Mouse (Mus musculus): ENCODE data around the gene Brca2. TPM values are rescaled to one million over a fixed set of nuclear protein-coding genes. Genes with fewer than 3 reads are reported as not detected.

The Brca2 gene
- polyA plus RNA-seq, 1 experiment from 2014 or later: 21.3 TPM

DNA sequence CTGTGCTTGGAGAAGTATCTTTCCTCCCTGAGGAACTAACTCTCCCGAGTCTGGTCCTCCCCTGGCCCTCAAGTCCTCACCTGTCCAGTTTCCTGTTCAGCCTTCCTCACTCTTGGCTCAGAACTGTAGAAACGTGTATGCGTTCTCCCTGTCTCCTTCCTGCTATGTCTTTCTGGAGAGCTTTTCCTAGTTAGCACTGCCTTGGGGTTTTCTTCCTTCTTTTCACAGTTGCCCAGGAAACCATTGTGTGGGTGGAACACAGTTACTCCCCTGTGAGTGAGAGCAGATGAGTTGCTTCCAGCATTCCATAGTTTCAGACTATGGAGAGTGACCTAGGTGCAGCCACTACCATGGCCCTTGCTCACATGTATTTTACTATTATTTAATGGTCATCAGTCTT is 43.8 kb downstream of the Brca2 start:
- no peak overlapping the region for H3K27ac ChIP-seq
- H3K36me3 ChIP-seq: peaks cover 89% of the 10 kb centered on the region
- no peaks in the 10 kb centered on the region for H3K27me3 ChIP-seq
- ATAC-seq (ENCODE audit: low read depth) (no peak), DNase-seq (no peak)
- no peak overlapping the region for H3K4me3 ChIP-seq (replicated peaks)
- WGBS (ENCODE audit: insufficient replicate concordance): 69% methylated on average over 3 of the region's 3 CpGs
- no peak overlapping the region for H3K9ac ChIP-seq
- no peaks in the 10 kb centered on the region for H3K9me3 ChIP-seq (replicated peaks)
- no peak overlapping the region for H3K4me2 ChIP-seq
- peaks cover 6% of the 10 kb centered on the region for H3K4me1 ChIP-seq (replicated peaks)

- no peak overlapping the region for H3K4me3 ChIP-seq (replicated peaks)
- no peak overlapping the region for H3K27ac ChIP-seq
- DNase-seq: no peak
- H3K27me3 ChIP-seq: no peaks in the 10 kb centered on the region
- 88% methylated on average over 5 of the region's 5 CpGs for WGBS (ENCODE audit: insufficient replicate concordance)
- H3K4me2 ChIP-seq: no peak overlapping the region
- H3K9ac ChIP-seq: no peak overlapping the region
- no peaks in the 10 kb centered on the region for H3K4me1 ChIP-seq (replicated peaks)
- H3K9me3 ChIP-seq (replicated peaks): no peaks in the 10 kb centered on the region
- H3K36me3 ChIP-seq: peaks cover 87% of the 10 kb centered on the region
- ATAC-seq (ENCODE audit: low read depth): no peak
Measured at GRCm38 (mm10) chr5:150566971-150567370, 44.5 kb downstream of the Brca2 start.

DNA sequence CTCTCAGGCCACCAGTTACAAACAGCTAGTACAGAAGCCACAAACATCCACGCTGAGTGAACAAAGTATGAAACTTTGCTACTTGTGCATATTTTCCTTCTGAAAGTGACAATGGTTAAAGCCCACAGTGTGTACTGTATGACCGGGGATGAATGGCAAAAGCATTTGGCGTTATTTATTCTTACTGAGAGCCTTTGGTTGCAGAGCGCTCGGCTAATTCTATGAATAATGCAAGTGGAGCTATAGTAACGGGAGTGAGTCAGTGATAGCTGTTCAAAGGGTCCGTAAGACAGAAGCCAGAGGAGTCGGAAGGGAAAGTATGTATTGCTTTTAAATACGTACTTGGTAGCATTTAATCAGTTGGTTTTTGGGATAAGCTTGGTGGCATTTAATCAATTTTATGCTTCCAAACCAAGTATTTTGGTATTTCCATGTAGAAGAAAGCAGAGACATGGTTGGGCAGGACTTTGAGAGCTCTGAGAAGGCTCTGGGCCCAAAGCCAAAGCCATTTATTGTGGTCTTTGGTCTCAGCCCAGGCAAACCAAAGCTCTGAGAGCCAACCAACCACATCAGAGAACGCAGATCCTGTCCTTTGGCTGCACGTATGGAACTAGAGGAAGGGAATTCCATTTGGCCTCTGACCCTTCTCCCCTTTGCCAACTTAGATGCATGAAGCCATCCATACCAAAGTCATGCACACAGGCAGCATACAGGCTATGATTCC is 48.2 kb downstream of the Brca2 start:
- H3K9ac ChIP-seq: no peak overlapping the region
- no peak for ATAC-seq (ENCODE audit: low read depth)
- H3K9me3 ChIP-seq (replicated peaks): no peaks in the 10 kb centered on the region
- no peak overlapping the region for H3K4me3 ChIP-seq (replicated peaks)
- DNase-seq: no peak
- no peaks in the 10 kb centered on the region for H3K4me1 ChIP-seq (replicated peaks)
- peaks cover 72% of the 10 kb centered on the region for H3K36me3 ChIP-seq
- no peaks in the 10 kb centered on the region for H3K27me3 ChIP-seq
- H3K27ac ChIP-seq: no peak overlapping the region
- no peak overlapping the region for H3K4me2 ChIP-seq
- WGBS (ENCODE audit: insufficient replicate concordance): 90% methylated on average over 11 of the region's 11 CpGs

DNA sequence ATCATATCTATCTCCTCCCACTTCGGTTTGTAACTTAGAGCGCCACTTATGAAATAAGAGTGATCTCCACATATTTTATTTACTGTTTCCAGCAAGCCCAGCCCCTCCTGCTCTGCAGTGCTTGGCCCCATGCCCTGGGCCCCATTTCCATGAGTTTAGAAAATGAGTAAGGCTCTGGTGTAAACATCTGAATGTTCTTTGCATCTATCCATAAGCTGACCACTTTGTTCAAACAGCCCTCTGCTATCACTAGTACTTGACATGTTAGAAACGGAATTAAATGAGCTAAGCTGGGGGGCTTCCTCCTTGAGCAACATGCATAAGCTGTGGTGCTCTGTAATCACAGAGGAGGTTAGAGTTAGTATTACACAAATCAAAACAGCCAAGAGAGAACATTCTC is 52.0 kb downstream of the Brca2 start:
- no peak for DNase-seq
- no peak overlapping the region for H3K27ac ChIP-seq
- WGBS (ENCODE audit: insufficient replicate concordance): 84% methylated on average over 3 of the region's 3 CpGs

DNA sequence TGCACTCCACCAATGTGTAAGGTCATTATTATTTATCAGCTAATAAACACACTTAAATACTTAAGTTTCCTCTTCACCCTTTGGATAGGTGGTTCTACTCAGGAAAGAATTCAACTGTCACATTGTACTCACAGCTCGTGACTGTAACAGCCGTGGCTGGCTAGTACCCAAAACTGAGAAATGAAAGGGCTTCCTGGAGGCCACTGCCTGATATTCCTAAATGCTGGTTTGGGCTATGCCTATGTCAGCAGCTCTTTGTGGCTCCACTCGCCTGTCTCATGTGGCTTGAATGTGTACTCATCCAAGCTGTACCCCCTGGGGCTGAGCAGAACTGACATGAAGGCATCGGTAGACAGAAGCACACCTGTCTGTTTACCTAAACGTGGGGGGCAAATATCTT is 52.5 kb downstream of the Brca2 start:
- H3K9ac ChIP-seq: no peak overlapping the region
- H3K9me3 ChIP-seq (replicated peaks): no peaks in the 10 kb centered on the region
- peaks cover 35% of the 10 kb centered on the region for H3K36me3 ChIP-seq
- H3K27ac ChIP-seq: no peak overlapping the region
- ATAC-seq (ENCODE audit: low read depth) (no peak), DNase-seq (no peak)
- no peaks in the 10 kb centered on the region for H3K27me3 ChIP-seq
- H3K4me2 ChIP-seq: no peak overlapping the region
- peaks cover 40% of the 10 kb centered on the region for H3K4me1 ChIP-seq (replicated peaks)
- H3K4me3 ChIP-seq (replicated peaks): no peak overlapping the region
- 72% methylated on average over 5 of the region's 5 CpGs for WGBS (ENCODE audit: insufficient replicate concordance)

More for the DNA sequence above, 52.0 kb downstream of the Brca2 start:
- Histone ChIP-seq H3K36me3 (peaks cover 39% of the 10 kb centered on the region), H3K4me1 (replicated peaks) (peaks cover 36% of the 10 kb centered on the region), H3K9ac (no peak overlapping the region), H3K4me2 (no peak overlapping the region), H3K9me3 (replicated peaks) (no peaks in the 10 kb centered on the region), H3K4me3 (replicated peaks) (no peak overlapping the region), H3K27me3 (no peaks in the 10 kb centered on the region)
- ATAC-seq (ENCODE audit: low read depth): no peak

GRCm38 (mm10) chr5:150576832-150577231 is 54.4 kb downstream of the Brca2 start:
- H3K9me3 ChIP-seq (replicated peaks): no peaks in the 10 kb centered on the region
- H3K4me1 ChIP-seq (replicated peaks): peaks cover 57% of the 10 kb centered on the region
- ATAC-seq (ENCODE audit: low read depth) (no peak), DNase-seq (no peak)
- H3K27ac ChIP-seq: peak overlapping the region; percentile 94
- H3K36me3 ChIP-seq: peaks cover 18% of the 10 kb centered on the region
- H3K4me2 ChIP-seq: no peak overlapping the region
- H3K27me3 ChIP-seq: no peaks in the 10 kb centered on the region
- H3K9ac ChIP-seq: no peak overlapping the region
- 80% methylated on average over 11 of the region's 11 CpGs for WGBS (ENCODE audit: insufficient replicate concordance)
- H3K4me3 ChIP-seq (replicated peaks): no peak overlapping the region

DNA sequence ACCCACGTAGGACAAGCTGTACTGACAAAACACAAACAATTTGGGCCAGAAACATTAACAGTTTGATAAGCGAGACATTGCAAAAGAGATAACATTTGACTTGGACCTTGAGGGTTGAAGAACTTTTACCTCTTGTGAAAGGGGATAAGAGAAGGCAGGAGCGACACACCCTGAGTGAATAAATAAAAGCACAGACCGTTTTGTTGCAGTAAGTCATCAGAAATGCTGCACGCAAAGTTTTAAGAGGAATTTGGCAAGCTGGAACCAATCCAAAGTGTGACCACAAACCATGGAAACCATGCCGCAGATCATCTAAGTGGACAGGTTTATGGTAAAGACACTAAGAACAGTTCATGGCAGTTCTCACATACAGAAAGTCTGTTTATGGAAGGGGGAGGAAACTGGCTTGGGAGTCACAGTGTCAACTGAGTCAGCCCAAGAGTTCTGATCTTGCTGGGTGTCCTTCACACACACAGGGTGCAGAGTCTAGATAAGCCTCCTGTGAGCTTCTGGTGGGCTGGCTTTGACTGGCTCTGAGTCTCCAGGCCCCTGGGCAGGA is 56.3 kb downstream of the Brca2 start:
- Histone ChIP-seq H3K36me3 (0 out of 2 replicates have a peak, but pooled peaks cover 4% of the 10 kb centered on the region), H3K9ac (peak overlapping the region; percentile 31), H3K4me1 (replicated peaks) (peaks cover 68% of the 10 kb centered on the region), H3K4me3 (replicated peaks) (peak overlapping the region; percentile 23), H3K4me2 (peak overlapping the region; percentile 61), H3K9me3 (replicated peaks) (no peaks in the 10 kb centered on the region), H3K27me3 (no peaks in the 10 kb centered on the region), H3K27ac (peak overlapping the region; percentile 94)
- DNase-seq (peak; percentile 73), ATAC-seq (ENCODE audit: low read depth) (peak; percentile 96)
- 16% methylated on average over 6 of the region's 6 CpGs for WGBS (ENCODE audit: insufficient replicate concordance)

DNA sequence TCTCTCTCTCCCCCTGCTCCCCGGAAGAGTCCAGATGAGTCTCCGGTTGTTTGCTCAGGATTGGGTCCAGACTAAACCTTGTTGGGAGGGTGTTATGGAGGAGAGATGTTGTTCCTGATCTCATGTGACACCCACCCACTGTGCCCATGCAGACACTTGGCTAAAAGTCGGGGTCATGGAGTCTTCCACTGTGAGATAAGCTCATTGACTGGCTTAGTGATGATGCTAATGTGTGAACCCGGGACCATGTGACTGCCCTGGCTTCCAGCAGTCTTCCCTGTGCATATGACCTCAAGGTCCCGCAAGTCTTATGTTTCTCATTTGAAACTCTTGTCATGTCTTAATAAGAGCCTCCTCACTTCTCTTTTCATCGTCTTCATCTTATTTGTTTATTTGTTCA is 58.8 kb downstream of the Brca2 start:
- no peak overlapping the region for H3K9ac ChIP-seq
- no peak for ATAC-seq (ENCODE audit: low read depth)
- H3K36me3 ChIP-seq: no peaks in the 10 kb centered on the region
- DNase-seq: no peak
- no peak overlapping the region for H3K4me3 ChIP-seq (replicated peaks)
- WGBS (ENCODE audit: insufficient replicate concordance): 70% methylated on average over 6 of the region's 6 CpGs
- H3K4me2 ChIP-seq: no peak overlapping the region
- no peaks in the 10 kb centered on the region for H3K27me3 ChIP-seq
- H3K27ac ChIP-seq: no peak overlapping the region
- H3K9me3 ChIP-seq (replicated peaks): no peaks in the 10 kb centered on the region
- peaks cover 81% of the 10 kb centered on the region for H3K4me1 ChIP-seq (replicated peaks)

DNA sequence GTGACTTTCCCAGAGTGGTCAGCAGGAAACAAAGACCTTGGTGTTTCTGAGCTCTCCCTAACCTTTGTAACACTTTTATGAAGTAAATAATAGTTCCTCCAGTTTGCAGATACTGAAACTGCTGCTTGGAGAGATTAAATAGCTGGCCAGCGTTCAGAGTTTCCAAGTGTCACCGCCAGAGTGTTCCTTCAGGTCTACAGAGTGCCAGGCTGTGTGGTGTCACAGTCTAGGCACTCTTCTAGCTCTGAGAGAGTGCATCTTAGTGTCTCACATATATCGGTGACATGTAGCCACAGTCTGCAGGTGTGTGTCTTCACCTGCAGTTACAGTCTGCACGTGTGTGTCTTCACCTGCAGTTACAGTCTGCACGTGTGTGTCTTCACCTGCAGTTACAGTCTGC is 60.8 kb downstream of the Brca2 start:
- Histone ChIP-seq H3K27ac (no peak overlapping the region; the same call in 1 of the 2 replicates), H3K4me1 (replicated peaks) (peaks cover 67% of the 10 kb centered on the region), H3K4me2 (no peak overlapping the region), H3K4me3 (replicated peaks) (no peak overlapping the region), H3K36me3 (no peaks in the 10 kb centered on the region), H3K9ac (no peak overlapping the region), H3K9me3 (replicated peaks) (no peaks in the 10 kb centered on the region), H3K27me3 (no peaks in the 10 kb centered on the region)
- 70% methylated on average over 5 of the region's 5 CpGs for WGBS (ENCODE audit: insufficient replicate concordance)
- DNase-seq (no peak), ATAC-seq (ENCODE audit: low read depth) (no peak)

- no peaks in the 10 kb centered on the region for H3K36me3 ChIP-seq
- H3K27me3 ChIP-seq: no peaks in the 10 kb centered on the region
- peak overlapping the region; percentile 30; the same call in 1 of the 2 replicates for H3K27ac ChIP-seq
- ATAC-seq (ENCODE audit: low read depth) (no peak), DNase-seq (no peak)
- peaks cover 67% of the 10 kb centered on the region for H3K4me1 ChIP-seq (replicated peaks)
- WGBS (ENCODE audit: insufficient replicate concordance): 55% methylated on average over 5 of the region's 5 CpGs
- H3K4me2 ChIP-seq: no peak overlapping the region
- no peaks in the 10 kb centered on the region for H3K9me3 ChIP-seq (replicated peaks)
- no peak overlapping the region for H3K4me3 ChIP-seq (replicated peaks)
- H3K9ac ChIP-seq: no peak overlapping the region
Measured at GRCm38 (mm10) chr5:150583622-150584336, 61.3 kb downstream of the Brca2 start.

- Histone ChIP-seq H3K4me3 (replicated peaks) (no peak overlapping the region), H3K27ac (no peak overlapping the region), H3K9me3 (replicated peaks) (no peaks in the 10 kb centered on the region), H3K27me3 (no peaks in the 10 kb centered on the region), H3K4me1 (replicated peaks) (peaks cover 66% of the 10 kb centered on the region), H3K36me3 (no peaks in the 10 kb centered on the region), H3K9ac (no peak overlapping the region), H3K4me2 (no peak overlapping the region)
- 61% methylated on average over 6 of the region's 6 CpGs for WGBS (ENCODE audit: insufficient replicate concordance)
- no peak for ATAC-seq (ENCODE audit: low read depth)
- no peak for DNase-seq
Measured at GRCm38 (mm10) chr5:150584337-150584729, 61.9 kb downstream of the Brca2 start.

Measured in liver, embryonic 13.5 days (tissue).